Mouse (Mus musculus) heart, adult 11 months (tissue): Measurements from ENCODE around the gene Tmpo.

Source experiments
- DNase-seq: peaks from one replicate; pipeline ENCODE4 v3.0.0; 2022

Gene Tmpo

DNA sequence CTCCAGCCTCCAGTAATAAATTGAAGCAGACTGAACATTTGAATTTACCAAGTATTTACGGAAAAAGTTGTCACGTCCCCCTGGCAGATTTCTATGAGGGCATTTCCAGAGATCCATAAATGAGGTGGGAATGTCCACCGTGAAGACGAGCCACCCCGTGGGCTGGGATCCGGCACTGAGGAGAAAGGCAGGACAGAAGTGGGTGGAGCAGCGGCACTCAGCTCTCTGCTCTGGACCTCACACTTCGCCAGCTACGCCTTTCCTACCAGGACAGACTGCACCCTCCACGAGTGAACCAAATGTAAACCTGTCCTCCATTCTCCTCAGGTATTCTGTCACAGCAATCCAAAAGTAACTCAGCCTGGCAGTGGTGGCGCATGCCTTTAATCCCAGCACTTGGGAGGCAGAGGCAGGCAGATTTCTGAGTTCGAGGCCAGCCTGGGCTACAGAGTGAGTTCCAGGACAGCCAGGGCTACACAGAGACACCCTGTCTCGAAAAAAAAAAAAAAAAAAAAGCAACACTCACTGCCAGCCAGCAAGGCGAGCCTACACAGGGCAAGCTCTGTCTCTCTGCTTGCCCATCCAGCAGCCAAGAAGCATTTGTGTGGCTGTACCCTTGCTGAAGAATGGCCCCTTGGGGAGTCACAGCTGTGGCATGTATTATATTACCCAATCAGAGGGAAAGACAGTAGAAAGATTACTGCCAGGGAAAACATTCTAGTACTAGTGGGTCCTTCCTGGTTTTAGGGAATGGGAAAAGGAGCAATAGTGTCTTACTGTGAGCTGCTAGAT, 78.1 kb downstream of the Tmpo start:
- peak; percentile 79 for DNase-seq

DNA sequence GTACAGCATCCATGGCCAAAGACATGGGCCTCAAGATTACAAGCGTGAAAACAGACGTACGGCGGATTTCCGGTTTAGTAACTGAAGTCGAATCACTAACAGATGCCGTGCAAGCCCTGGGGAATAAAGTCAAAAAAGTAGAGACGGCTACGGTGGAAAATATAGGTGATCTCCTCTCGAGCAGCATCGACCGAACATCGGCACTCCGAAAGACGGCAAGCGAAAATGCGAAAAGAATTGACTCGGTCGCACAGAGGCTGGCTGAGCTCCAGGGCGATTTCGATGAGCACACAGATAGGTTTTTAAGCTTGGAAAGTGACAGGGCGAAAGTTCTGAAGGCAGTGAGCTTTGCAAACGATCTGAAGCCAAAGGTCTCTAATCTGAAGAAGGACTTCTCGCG, 79.2 kb downstream of the Tmpo start:
- peak; percentile 66 for DNase-seq

DNA sequence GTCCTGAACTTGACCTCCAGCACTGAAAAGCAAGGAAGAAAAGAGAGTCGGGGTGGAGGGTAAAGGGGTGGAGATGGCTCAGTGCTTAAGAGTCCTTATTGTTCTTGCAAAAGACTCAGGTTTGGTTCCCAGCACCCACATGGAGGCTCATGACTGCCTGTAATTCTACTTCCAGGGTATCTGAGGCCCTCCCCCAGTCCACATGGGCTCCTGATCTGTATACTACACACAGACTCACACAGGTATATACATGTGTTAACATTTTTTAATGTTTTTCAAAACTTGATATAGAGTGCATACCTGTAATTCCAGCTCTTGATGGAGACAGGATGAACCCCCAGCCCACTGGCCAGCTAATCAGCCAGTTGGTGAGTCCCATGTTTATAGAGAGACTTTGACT, 81.0 kb downstream of the Tmpo start:
- peak; percentile 78 for DNase-seq

DNA sequence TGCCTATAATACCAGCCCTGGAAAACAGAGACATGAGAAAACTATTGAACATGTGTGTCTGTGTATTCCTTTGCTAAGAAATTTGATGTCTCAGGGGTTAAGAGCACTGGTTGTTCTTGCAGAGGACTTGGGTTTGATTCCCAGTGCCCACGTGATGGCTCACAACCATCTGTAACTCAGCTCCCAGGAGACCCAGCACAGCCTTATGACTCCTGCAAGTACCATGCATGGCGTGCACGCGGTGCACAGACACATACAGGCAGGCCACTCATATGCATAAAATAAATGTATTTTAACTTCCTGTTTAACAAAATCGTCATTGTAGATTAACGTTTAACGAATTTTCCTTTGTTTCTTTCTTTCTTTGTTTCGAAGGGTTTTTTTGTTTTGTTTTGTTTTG, 83.1 kb downstream of the Tmpo start:
- peak; percentile 87 for DNase-seq
